Mouse (Mus musculus): ENCODE data around the gene Ovol1. TPM values are rescaled to one million over a fixed set of nuclear protein-coding genes. Genes with fewer than 3 reads are reported as not detected.

Ovol1 gene
- total and polyA plus RNA-seq, 2 experiments from 2014 or later = 0.05 TPM; not detected in 1

- ATAC-seq (ENCODE audit: insufficient read depth, low read depth) = no peak
- Histone ChIP-seq H3K4me2 (ENCODE audit: low read depth, low read length) (peak overlapping the region; percentile 62), H3K4me3 (ENCODE audit: low read depth, low read length) (peak overlapping the region; percentile 40), H3K36me3 (replicated peaks; ENCODE audit: control insufficient read depth, insufficient read depth, low read length) (no peaks in the 10 kb centered on the region), H3K27ac (ENCODE audit: low read depth) (no peak overlapping the region), H3K27me3 (ENCODE audit: control insufficient read depth, insufficient read depth, low read length) (peaks cover 85% of the 10 kb centered on the region), H3K9me3 (replicated peaks; ENCODE audit: control insufficient read depth, low read length) (no peaks in the 10 kb centered on the region), H3K9ac (replicated peaks; ENCODE audit: low read depth, low read length) (no peak overlapping the region), H3K4me1 (ENCODE audit: control insufficient read depth, insufficient read depth) (peaks cover 15% of the 10 kb centered on the region)
- WGBS = 25% methylated on average over 10 of the region's 10 CpGs
- TF ChIP-seq EP300 (IDR thresholded peaks at IDR 0.05; ENCODE audit: low read depth) (no peak), CTCF (IDR thresholded peaks at IDR 0.05; ENCODE audit: low read depth) (no peak)
- DNase-seq (ENCODE audit: low spot score) = no peak
These were observed 875 bp upstream of the Ovol1 start for GRCm38 (mm10) chr19:5561252-5561790.

DNA sequence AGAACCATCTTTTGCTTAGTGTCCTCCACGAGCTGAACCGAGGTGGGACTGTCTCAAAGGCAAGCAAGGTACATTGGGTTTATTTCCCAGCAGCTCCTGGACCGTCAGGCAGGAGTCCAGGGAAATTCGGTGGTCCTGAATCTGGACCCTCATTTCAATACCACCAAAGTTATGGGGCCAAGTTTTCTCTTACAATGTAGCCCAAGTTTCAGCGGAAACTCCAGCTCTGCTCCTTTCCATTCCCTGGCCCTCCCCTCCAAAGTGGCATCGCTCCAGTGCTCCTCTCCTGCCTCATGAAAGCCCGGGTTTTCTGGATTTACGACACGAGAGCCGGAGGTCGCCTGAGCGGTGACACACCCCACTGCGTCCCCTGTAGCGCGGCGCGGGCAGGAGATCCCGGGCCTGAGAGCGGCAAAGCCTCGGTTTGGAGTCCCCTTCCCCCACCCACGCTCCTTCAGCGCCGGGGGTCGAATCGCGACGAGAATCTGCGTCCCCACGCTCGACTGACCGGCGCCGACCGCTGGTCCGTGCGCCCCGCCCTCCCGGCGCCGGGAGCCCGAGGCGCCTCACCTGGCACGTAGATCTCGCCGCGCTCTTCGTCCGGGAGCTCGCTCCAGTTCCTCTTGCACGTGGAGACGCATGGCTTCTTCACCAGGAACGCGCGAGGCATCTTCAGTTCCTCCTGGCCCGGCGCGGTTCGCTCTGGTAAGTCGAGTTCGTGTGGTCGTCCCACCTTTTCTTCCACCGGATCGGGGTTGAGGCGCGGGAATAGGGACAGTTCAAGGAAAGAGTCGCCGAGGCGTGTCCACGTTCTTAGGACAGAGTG is 602 bp downstream of the Ovol1 start:
- Histone ChIP-seq H3K4me3 (ENCODE audit: low read depth, low read length) (peak overlapping the region; percentile 40), H3K4me1 (ENCODE audit: control insufficient read depth, insufficient read depth) (peaks cover 15% of the 10 kb centered on the region), H3K9me3 (replicated peaks; ENCODE audit: control insufficient read depth, low read length) (no peaks in the 10 kb centered on the region), H3K4me2 (ENCODE audit: low read depth, low read length) (peak overlapping the region; percentile 62), H3K9ac (replicated peaks; ENCODE audit: low read depth, low read length) (no peak overlapping the region; the same call in 1 of the 2 replicates), H3K27ac (ENCODE audit: low read depth) (no peak overlapping the region), H3K27me3 (ENCODE audit: control insufficient read depth, insufficient read depth, low read length) (peaks cover 87% of the 10 kb centered on the region), H3K36me3 (replicated peaks; ENCODE audit: control insufficient read depth, insufficient read depth, low read length) (no peaks in the 10 kb centered on the region)
- under 1% methylated on average over 69 of the region's 69 CpGs for whole genome bisulfite sequencing
- TF ChIP-seq CTCF (IDR thresholded peaks at IDR 0.05; ENCODE audit: low read depth) (no peak), EP300 (IDR thresholded peaks at IDR 0.05; ENCODE audit: low read depth) (no peak)
- DNase-seq (ENCODE audit: low spot score) (no peak), ATAC-seq (ENCODE audit: insufficient read depth, low read depth) (no peak; the same call in 1 of the 2 replicates)

- no peak overlapping the region for H3K27ac ChIP-seq (ENCODE audit: low read depth)
- peaks cover 80% of the 10 kb centered on the region for H3K27me3 ChIP-seq (ENCODE audit: control insufficient read depth, insufficient read depth, low read length)
- 25% methylated on average over 8 of the region's 8 CpGs for WGBS
- no peak for DNase-seq (ENCODE audit: low spot score)
- TF ChIP-seq EP300 (IDR thresholded peaks at IDR 0.05; ENCODE audit: low read depth) (no peak), CTCF (IDR thresholded peaks at IDR 0.05; ENCODE audit: low read depth) (no peak)
- no peaks in the 10 kb centered on the region for H3K36me3 ChIP-seq (replicated peaks; ENCODE audit: control insufficient read depth, insufficient read depth, low read length)
- H3K9ac ChIP-seq (replicated peaks; ENCODE audit: low read depth, low read length) = no peak overlapping the region
- H3K4me2 ChIP-seq (ENCODE audit: low read depth, low read length) = no peak overlapping the region
- H3K9me3 ChIP-seq (replicated peaks; ENCODE audit: control insufficient read depth, low read length) = no peaks in the 10 kb centered on the region
- H3K4me1 ChIP-seq (ENCODE audit: control insufficient read depth, insufficient read depth) = peaks cover 15% of the 10 kb centered on the region
- H3K4me3 ChIP-seq (ENCODE audit: low read depth, low read length) = no peak overlapping the region
- ATAC-seq (ENCODE audit: insufficient read depth, low read depth) = no peak
These were observed 1.2 kb downstream of the Ovol1 start for GRCm38 (mm10) chr19:5559229-5559628.

DNA sequence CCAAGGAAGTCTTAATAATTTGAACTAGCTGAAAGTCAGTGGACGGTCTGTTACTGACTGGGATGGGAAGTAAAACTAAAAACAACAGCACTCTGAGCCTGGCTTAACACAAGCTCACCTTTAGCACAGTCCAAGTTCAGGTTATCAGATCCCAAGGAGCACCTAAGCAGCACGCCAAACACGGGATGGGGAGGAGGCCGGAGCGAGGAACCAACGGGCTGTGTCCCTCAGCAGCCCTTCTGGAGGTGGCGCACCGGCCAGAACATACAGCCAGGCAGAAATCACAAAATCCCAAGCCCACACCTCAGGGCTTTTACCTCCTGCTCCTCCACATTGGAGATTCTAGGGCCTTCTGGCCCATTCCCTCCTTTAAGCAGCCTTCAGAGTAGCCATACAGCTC is 1.7 kb downstream of the Ovol1 start:
- H3K9ac ChIP-seq (replicated peaks; ENCODE audit: low read depth, low read length) = no peak overlapping the region
- H3K9me3 ChIP-seq (replicated peaks; ENCODE audit: control insufficient read depth, low read length) = no peaks in the 10 kb centered on the region
- no peak overlapping the region for H3K4me3 ChIP-seq (ENCODE audit: low read depth, low read length)
- no peak overlapping the region for H3K4me2 ChIP-seq (ENCODE audit: low read depth, low read length)
- DNase-seq (ENCODE audit: low spot score) (no peak), ATAC-seq (ENCODE audit: insufficient read depth, low read depth) (no peak)
- no peak overlapping the region for H3K27ac ChIP-seq (ENCODE audit: low read depth)
- 50% methylated on average over 8 of the region's 8 CpGs for WGBS
- H3K4me1 ChIP-seq (ENCODE audit: control insufficient read depth, insufficient read depth) = peaks cover 15% of the 10 kb centered on the region
- TF ChIP-seq CTCF (IDR thresholded peaks at IDR 0.05; ENCODE audit: low read depth) = no peak
- TF ChIP-seq EP300 (IDR thresholded peaks at IDR 0.05; ENCODE audit: low read depth) = no peak
- H3K36me3 ChIP-seq (replicated peaks; ENCODE audit: control insufficient read depth, insufficient read depth, low read length) = no peaks in the 10 kb centered on the region
- peaks cover 76% of the 10 kb centered on the region for H3K27me3 ChIP-seq (ENCODE audit: control insufficient read depth, insufficient read depth, low read length)

DNA sequence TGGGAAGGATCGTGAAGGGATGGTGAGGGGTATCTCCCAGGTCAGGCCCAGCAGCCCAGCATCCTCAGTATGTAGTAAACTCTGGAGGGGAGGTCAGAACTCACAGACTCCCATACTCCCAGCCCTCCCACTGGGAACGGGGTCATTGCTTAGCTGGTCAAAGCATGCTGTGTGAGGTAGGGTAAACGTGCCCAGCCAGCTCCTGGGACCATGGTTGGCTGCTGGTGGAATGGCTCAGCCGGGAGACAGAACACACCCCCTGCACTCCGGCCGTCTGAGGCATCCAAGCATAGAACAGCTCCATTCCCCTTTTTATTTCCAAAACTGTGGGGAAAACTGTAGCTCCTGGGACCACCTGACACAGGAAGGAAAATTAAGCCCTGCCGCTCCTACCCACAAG is 2.3 kb downstream of the Ovol1 start:
- no peak for TF ChIP-seq EP300 (IDR thresholded peaks at IDR 0.05; ENCODE audit: low read depth)
- TF ChIP-seq CTCF (IDR thresholded peaks at IDR 0.05; ENCODE audit: low read depth) = no peak
- no peak for DNase-seq (ENCODE audit: low spot score)
- WGBS = 44% methylated on average over 7 of the region's 7 CpGs
- peaks cover 15% of the 10 kb centered on the region for H3K4me1 ChIP-seq (ENCODE audit: control insufficient read depth, insufficient read depth)
- H3K9ac ChIP-seq (replicated peaks; ENCODE audit: low read depth, low read length) = no peak overlapping the region
- no peak overlapping the region for H3K4me3 ChIP-seq (ENCODE audit: low read depth, low read length)
- no peak overlapping the region for H3K4me2 ChIP-seq (ENCODE audit: low read depth, low read length)
- no peaks in the 10 kb centered on the region for H3K36me3 ChIP-seq (replicated peaks; ENCODE audit: control insufficient read depth, insufficient read depth, low read length)
- ATAC-seq (ENCODE audit: insufficient read depth, low read depth) = no peak
- no peaks in the 10 kb centered on the region for H3K9me3 ChIP-seq (replicated peaks; ENCODE audit: control insufficient read depth, low read length)
- peaks cover 72% of the 10 kb centered on the region for H3K27me3 ChIP-seq (ENCODE audit: control insufficient read depth, insufficient read depth, low read length)
- no peak overlapping the region for H3K27ac ChIP-seq (ENCODE audit: low read depth)
